Mouse (Mus musculus) CH12.LX (cell line): Measurements from ENCODE around the gene Arrdc3. TPM values are rescaled to one million over a fixed set of nuclear protein-coding genes. Genes with fewer than 3 reads are reported as not detected.

ENCODE experiments used
- DNase-seq: peaks from one replicate; pipeline ENCODE4 v3.0.0-alpha.2; 2013; ENCODE audit errors: extremely low read depth
- H3K27ac ChIP-seq: 2 replicates; pipeline ENCODE4 v1.5.1; 2012; ENCODE audit warnings: low read depth, mild to moderate bottlenecking, control low read depth, moderate library complexity; ENCODE audit not compliant: insufficient read depth
- H3K27me3 ChIP-seq: replicated peaks from 2 replicates; pipeline ENCODE3; 2012; ENCODE audit warnings: inconsistent platforms
- H3K36me3 ChIP-seq, 2 experiments: replicated peaks in 1 of 2; 2 replicates each; pipeline versions ENCODE3 to v1.6.1; 2012; ENCODE audit warnings: inconsistent platforms in 1 of 2, low read length in 1 of 2, mild to moderate bottlenecking in 1 of 2, mixed read lengths in 1 of 2, moderate library complexity in 1 of 2; ENCODE audit not compliant: control insufficient read depth in 1 of 2, insufficient read depth in 1 of 2
- H3K4me1 ChIP-seq, 2 experiments: 2 replicates each; pipeline ENCODE4 v1.6.1; 2012; ENCODE audit warnings: inconsistent platforms in 1 of 2, moderate library complexity in 1 of 2; ENCODE audit not compliant: insufficient read depth in 2 of 2, control insufficient read depth in 1 of 2
- H3K4me2 ChIP-seq: 2 replicates; pipeline ENCODE4 v1.6.1; 2012; ENCODE audit warnings: low read depth, mild to moderate bottlenecking, control low read depth; ENCODE audit not compliant: poor library complexity, insufficient read depth, severe bottlenecking
- H3K4me3 ChIP-seq, 3 experiments: fragments of 150-350 bp in 1 of 3; sonication (generic) in 1 of 3; replicated peaks in 1 of 3; 2 replicates each; pipeline versions ENCODE3 to v1.5.1; 2011 to 2012; ENCODE audit warnings: low read depth in 2 of 3, low read length in 2 of 3, mild to moderate bottlenecking in 2 of 3, moderate library complexity in 2 of 3, control low read depth in 1 of 3, improper control_type of control experiment in 1 of 3, inconsistent platforms in 1 of 3, mixed read lengths in 1 of 3; ENCODE audit not compliant: poor library complexity in 1 of 3
- H3K79me2 ChIP-seq: replicated peaks from 2 replicates; pipeline ENCODE4 v1.6.1; 2012; ENCODE audit warnings: mild to moderate bottlenecking, moderate library complexity; ENCODE audit not compliant: control insufficient read depth, poor library complexity, insufficient read depth, severe bottlenecking; ENCODE audit errors: extremely low read depth
- H3K9ac ChIP-seq: 2 replicates; pipeline ENCODE4 v1.6.1; 2012; ENCODE audit warnings: low read depth, mild to moderate bottlenecking, control low read depth, moderate library complexity; ENCODE audit not compliant: insufficient read depth
- H3K9me3 ChIP-seq: replicated peaks from 2 replicates; pipeline ENCODE3; 2012; ENCODE audit warnings: low read length, inconsistent platforms, mixed read lengths
- BHLHE40 ChIP-seq: IDR thresholded peaks from 2 replicates; pipeline ENCODE4 v1.6.1; 2011; ENCODE audit warnings: mild to moderate bottlenecking, low read depth, low read length, improper control_type of control experiment
- CHD1 ChIP-seq: IDR thresholded peaks from 2 replicates; pipeline ENCODE4 v1.6.1; 2012; ENCODE audit warnings: low read depth, low read length, improper control_type of control experiment, inconsistent platforms
- CHD2 ChIP-seq: IDR thresholded peaks from 2 replicates; pipeline ENCODE4 v1.6.1; 2011; ENCODE audit warnings: low read length, improper control_type of control experiment
- CTCF ChIP-seq, 2 experiments: IDR thresholded peaks in 1 of 2; conservative IDR thresholded peaks in 1 of 2; 2 replicates each; pipeline ENCODE4 v1.5.1; 2011 to 2012; ENCODE audit warnings: low read depth in 2 of 2, low read length in 2 of 2, improper control_type of control experiment in 1 of 2, inconsistent platforms in 1 of 2, mild to moderate bottlenecking in 1 of 2, moderate library complexity in 1 of 2
- E2F4 ChIP-seq: IDR thresholded peaks from 2 replicates; pipeline ENCODE4 v1.6.1; 2011; ENCODE audit warnings: low read depth, low read length, improper control_type of control experiment; ENCODE audit not compliant: insufficient replicate concordance
- EP300 ChIP-seq: IDR thresholded peaks from 2 replicates; pipeline ENCODE4 v1.6.1; 2011; ENCODE audit warnings: low read length, improper control_type of control experiment
- HCFC1 ChIP-seq: IDR thresholded peaks from 2 replicates; pipeline ENCODE4 v1.6.1; 2012; ENCODE audit warnings: low read depth, mild to moderate bottlenecking, inconsistent platforms, low read length, improper control_type of control experiment
- IRF4 ChIP-seq: IDR thresholded peaks from 2 replicates; pipeline ENCODE4 v1.6.1; 2014; ENCODE audit warnings: low read depth, mild to moderate bottlenecking, inconsistent platforms, low read length, improper control_type of control experiment
- JUN ChIP-seq: IDR thresholded peaks from 2 replicates; pipeline ENCODE4 v1.6.1; 2011; ENCODE audit warnings: low read depth, mild to moderate bottlenecking, low read length, improper control_type of control experiment, moderate library complexity; ENCODE audit not compliant: insufficient read depth
- KAT2A ChIP-seq: IDR thresholded peaks from 2 replicates; pipeline ENCODE4 v1.6.1; 2012; ENCODE audit warnings: low read length, improper control_type of control experiment, inconsistent platforms; ENCODE audit not compliant: insufficient replicate concordance
- MAFK ChIP-seq: IDR thresholded peaks from 2 replicates; pipeline ENCODE4 v1.6.1; 2011; ENCODE audit warnings: low read length, improper control_type of control experiment; ENCODE audit not compliant: insufficient replicate concordance
- MAX ChIP-seq: IDR thresholded peaks from 2 replicates; pipeline ENCODE4 v1.6.1; 2011; ENCODE audit warnings: low read length, improper control_type of control experiment
- MAZ ChIP-seq: IDR thresholded peaks from 2 replicates; pipeline ENCODE4 v1.6.1; 2012; ENCODE audit warnings: low read depth, mild to moderate bottlenecking, inconsistent platforms, low read length, improper control_type of control experiment, moderate library complexity
- MEF2A ChIP-seq: IDR thresholded peaks from 2 replicates; pipeline ENCODE4 v1.6.1; 2014; ENCODE audit warnings: low read depth, mild to moderate bottlenecking, inconsistent platforms, low read length, improper control_type of control experiment, borderline replicate concordance
- MXI1 ChIP-seq: IDR thresholded peaks from 2 replicates; pipeline ENCODE4 v1.6.1; 2011; ENCODE audit warnings: mild to moderate bottlenecking, low read depth, low read length, improper control_type of control experiment
- MYC ChIP-seq: IDR thresholded peaks from 2 replicates; pipeline ENCODE4 v1.6.1; 2011; ENCODE audit warnings: low read depth, mild to moderate bottlenecking, improper control_type of control experiment, low read length
- NELFE ChIP-seq: IDR thresholded peaks from 2 replicates; pipeline ENCODE4 v1.6.1; 2011; ENCODE audit warnings: low read depth, low read length, improper control_type of control experiment
- NRF1 ChIP-seq: IDR thresholded peaks from 2 replicates; pipeline ENCODE4 v1.6.1; 2014; ENCODE audit warnings: low read depth, mild to moderate bottlenecking, inconsistent platforms, low read length, improper control_type of control experiment, moderate library complexity
- PAX5 ChIP-seq: IDR thresholded peaks from 2 replicates; pipeline ENCODE4 v1.6.1; 2012; ENCODE audit warnings: low read length, inconsistent platforms, mixed read lengths
- POLR2A ChIP-seq: IDR thresholded peaks from 2 replicates; pipeline ENCODE4 v1.6.1; 2011; ENCODE audit warnings: low read depth, mild to moderate bottlenecking, improper control_type of control experiment, low read length
- POLR2AphosphoS2 ChIP-seq: IDR thresholded peaks from 2 replicates; pipeline ENCODE4 v1.6.1; 2011; ENCODE audit warnings: low read depth, low read length, improper control_type of control experiment
- SIN3A ChIP-seq: IDR thresholded peaks from 2 replicates; pipeline ENCODE4 v1.6.1; 2012; ENCODE audit warnings: low read length, improper control_type of control experiment, inconsistent platforms
- SMC3 ChIP-seq: IDR thresholded peaks from 2 replicates; pipeline ENCODE4 v1.6.1; 2011; ENCODE audit warnings: low read depth, low read length, improper control_type of control experiment
- TBP ChIP-seq: conservative IDR thresholded peaks from 2 replicates; pipeline ENCODE4 v1.6.1; 2011; ENCODE audit warnings: low read depth, low read length, improper control_type of control experiment
- TCF12 ChIP-seq: IDR thresholded peaks from 2 replicates; pipeline ENCODE4 v1.6.1; 2014; ENCODE audit warnings: low read depth, mild to moderate bottlenecking, inconsistent platforms, low read length, improper control_type of control experiment
- UBTF ChIP-seq: IDR thresholded peaks from 2 replicates; pipeline ENCODE4 v1.6.1; 2012; ENCODE audit warnings: low read depth, mild to moderate bottlenecking, inconsistent platforms, low read length, improper control_type of control experiment, moderate library complexity
- USF1 ChIP-seq: IDR thresholded peaks from 2 replicates; pipeline ENCODE4 v1.6.1; 2014; ENCODE audit warnings: low read depth, mild to moderate bottlenecking, inconsistent platforms, low read length, improper control_type of control experiment
- USF2 ChIP-seq: conservative IDR thresholded peaks from 2 replicates; pipeline ENCODE4 v1.6.1; 2011; ENCODE audit warnings: low read depth, low read length, improper control_type of control experiment
- ZC3H11A ChIP-seq: IDR thresholded peaks from 2 replicates; pipeline ENCODE4 v1.6.1; 2012; ENCODE audit warnings: low read depth, mild to moderate bottlenecking, inconsistent platforms, low read length, improper control_type of control experiment
- ZKSCAN1 ChIP-seq: IDR thresholded peaks from 2 replicates; pipeline ENCODE4 v1.6.1; 2012; ENCODE audit warnings: low read depth, inconsistent platforms, low read length, improper control_type of control experiment, borderline replicate concordance
- ZMIZ1 ChIP-seq: IDR thresholded peaks from 2 replicates; pipeline ENCODE4 v1.6.1; 2012; ENCODE audit warnings: low read depth, mild to moderate bottlenecking, inconsistent platforms, low read length, improper control_type of control experiment
- ZNF384 ChIP-seq: IDR thresholded peaks from 2 replicates; pipeline ENCODE4 v1.6.1; 2012; ENCODE audit warnings: low read depth, low read length, improper control_type of control experiment, inconsistent platforms
- dilution Hi-C: fragments of 300-500 bp; cut with MboI; formaldehyde crosslinking; loops from 2 replicates; pipeline ENCODE4 v1.14.3; 2020; ENCODE audit warnings: low sequenced_read_pairs; ENCODE audit not compliant: extremely low pct_unique_long_range_greater_than_20kb, extremely low pct_ligation_motif_present
- in situ Hi-C: fragments of 300-500 bp; cut with MboI; formaldehyde crosslinking; loops from 3 replicates; pipeline ENCODE4 v1.14.3; 2019; ENCODE audit warnings: low sequenced_read_pairs, low pct_ligation_motif_present, low pct_unique_long_range_greater_than_20kb, mixed read lengths
- polyA plus RNA-seq: library from polyadenylated mRNA; unstranded; fragments of >175 nt; gene quantifications from 2 replicates; pipeline ENCODE4 v1.2.1, GENCODE M21; 2012; ENCODE audit warnings: low read depth; ENCODE audit not compliant: insufficient read length
- total RNA-seq, 2 experiments: library from RNA; depleted of rRNA; stranded (reverse); fragments of 300-350 nt in 1 of 2; fragments of >200 nt in 1 of 2; gene quantifications; 2 replicates each; pipeline ENCODE4 v1.2.3; 2012 to 2014

The Arrdc3 gene
- total RNA-seq (2012; rRNA removed), result 3.7 and 3.8 TPM in 2 replicates
- total RNA-seq (2014; rRNA removed), result 11.7 and 15.7 TPM in 2 replicates
- 3.3 and 5.6 TPM in 2 replicates for polyA plus RNA-seq

GRCm38 (mm10) chr13:80883190-80883589, at the start of gene Arrdc3:
Arrdc3 (plus strand) TSS chr13:80883384.
- peak; percentile 92 for DNase-seq
- Histone ChIP-seq H3K27ac (peak within 1 kb of the TSS; percentile 68), H3K79me2 (peaks cover 2% of the 10 kb centered on the region; the same call in 1 of the 2 replicates), H3K4me1 (peaks cover 0 to 10% of the 10 kb centered on the region in 2 experiments; a peak in 1 of 4 replicates), H3K4me2 (peak within 1 kb of the TSS; percentile 90), H3K27me3 (no peaks in the 10 kb centered on the region), H3K4me3 (peak within 1 kb of the TSS; percentile 72 to 80 (median 79)), H3K9ac (peak within 1 kb of the TSS; percentile 90), H3K9me3 (no peaks in the 10 kb centered on the region), H3K36me3 (peaks cover 0 to 5% of the 10 kb centered on the region in 2 experiments)
- TF ChIP-seq ZMIZ1 (peak; percentile 91), HCFC1 (no peak; the same call in 1 of the 2 replicates), BHLHE40 (no peak), SIN3A (peak; percentile 80; the same call in 1 of the 2 replicates), CTCF (conservative IDR thresholded peaks at IDR 0.05 in 1 of 2, IDR thresholded peaks at IDR 0.05 in 1 of 2; ENCODE audit: low read depth in 2 of 2, low read length in 2 of 2) (no peak), USF2 (no peak), TBP (peak; percentile 93), POLR2AphosphoS2 (peak; percentile 70; the same call in 1 of the 2 replicates), NELFE (peak; percentile 95), EP300 (no peak), NRF1 (peak; percentile 96), MAX (no peak; the same call in 1 of the 2 replicates), MXI1 (peak; percentile 56), POLR2A (peak; percentile 99), USF1 (no peak), CHD1 (0 out of 2 replicates have a peak, but pooled peaks have one; percentile 30), E2F4 (no peak), MEF2A (peak; percentile 10; the same call in 1 of the 2 replicates), TCF12 (peak; percentile 91), ZC3H11A (no peak)
- in situ Hi-C loops, result loop anchor here (25.0 kb wide), 1 partner anchor 279 kb away; no protein-coding TSS in a partner anchor
- dilution Hi-C loops, result no loop called here

GRCm38 (mm10) chr13:80862215-80862614, 21.0 kb upstream of the Arrdc3 start:
- Histone ChIP-seq H3K27me3 (no peaks in the 10 kb centered on the region), H3K4me2 (no peak overlapping the region), H3K27ac (no peak overlapping the region), H3K4me1 (no peaks in the 10 kb centered on the region), H3K79me2 (no peaks in the 10 kb centered on the region), H3K9ac (no peak overlapping the region), H3K36me3 (no peaks in the 10 kb centered on the region), H3K4me3 (no peak overlapping the region), H3K9me3 (no peaks in the 10 kb centered on the region)
- in situ Hi-C loops (no loop called here), dilution Hi-C loops (no loop called here)
- peak; percentile 66 for DNase-seq
- TF ChIP-seq SMC3 (peak; percentile 76), ZC3H11A (peak; percentile 70), SIN3A (no peak), CHD2 (no peak), ZNF384 (peak; percentile 70), ZMIZ1 (no peak), TCF12 (no peak), KAT2A (no peak), MAFK (no peak), JUN (no peak), NRF1 (no peak), MXI1 (no peak), NELFE (no peak), IRF4 (peak; percentile 45; the same call in 1 of the 2 replicates), MAZ (no peak), MYC (no peak), UBTF (no peak), CTCF (conservative IDR thresholded peaks at IDR 0.05 in 1 of 2, IDR thresholded peaks at IDR 0.05 in 1 of 2; ENCODE audit: low read depth in 2 of 2, low read length in 2 of 2) (peak; percentile 22 to 93; a peak in 2 of 4 replicates), ZKSCAN1 (no peak), E2F4 (no peak), BHLHE40 (no peak), PAX5 (no peak)
